Mouse (Mus musculus) megakaryocyte, embryonic 14.5 days (primary cell): Measurements from ENCODE around the gene Gm44965.

ENCODE experiments used
- FLI1 ChIP-seq: IDR thresholded peaks from 2 replicates; pipeline ENCODE4 v1.6.1; 2012; ENCODE audit warnings: low read length, inconsistent platforms, mixed read lengths
- GATA1 ChIP-seq: IDR thresholded peaks from 3 replicates; pipeline ENCODE4 v1.6.1; 2012; ENCODE audit warnings: mixed read lengths, low read length, inconsistent platforms, borderline replicate concordance

DNA sequence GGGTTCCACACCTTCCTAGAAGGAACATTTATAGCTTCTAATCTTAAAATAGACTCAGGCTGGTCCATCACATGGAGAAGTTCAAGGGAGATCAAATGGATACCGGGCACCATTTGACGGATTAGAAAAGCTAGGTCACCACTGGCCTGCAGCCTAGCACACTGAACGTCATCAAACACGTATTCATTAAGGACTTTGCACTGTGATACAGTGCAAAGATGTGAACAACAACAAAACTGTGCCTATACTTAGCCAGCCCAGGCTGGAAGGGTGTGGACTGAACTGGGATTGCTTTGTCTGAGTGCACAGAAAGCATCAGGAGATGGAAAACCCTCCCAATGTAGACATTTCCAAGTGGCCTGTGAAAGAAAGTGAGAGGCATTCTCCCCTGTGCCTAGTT is 39.9 kb upstream of the Gm44965 start:
- TF ChIP-seq GATA1: no peak
- no peak for TF ChIP-seq FLI1
